Mouse (Mus musculus): ENCODE results near the gene Acad12.

Gene Acad12

DNA sequence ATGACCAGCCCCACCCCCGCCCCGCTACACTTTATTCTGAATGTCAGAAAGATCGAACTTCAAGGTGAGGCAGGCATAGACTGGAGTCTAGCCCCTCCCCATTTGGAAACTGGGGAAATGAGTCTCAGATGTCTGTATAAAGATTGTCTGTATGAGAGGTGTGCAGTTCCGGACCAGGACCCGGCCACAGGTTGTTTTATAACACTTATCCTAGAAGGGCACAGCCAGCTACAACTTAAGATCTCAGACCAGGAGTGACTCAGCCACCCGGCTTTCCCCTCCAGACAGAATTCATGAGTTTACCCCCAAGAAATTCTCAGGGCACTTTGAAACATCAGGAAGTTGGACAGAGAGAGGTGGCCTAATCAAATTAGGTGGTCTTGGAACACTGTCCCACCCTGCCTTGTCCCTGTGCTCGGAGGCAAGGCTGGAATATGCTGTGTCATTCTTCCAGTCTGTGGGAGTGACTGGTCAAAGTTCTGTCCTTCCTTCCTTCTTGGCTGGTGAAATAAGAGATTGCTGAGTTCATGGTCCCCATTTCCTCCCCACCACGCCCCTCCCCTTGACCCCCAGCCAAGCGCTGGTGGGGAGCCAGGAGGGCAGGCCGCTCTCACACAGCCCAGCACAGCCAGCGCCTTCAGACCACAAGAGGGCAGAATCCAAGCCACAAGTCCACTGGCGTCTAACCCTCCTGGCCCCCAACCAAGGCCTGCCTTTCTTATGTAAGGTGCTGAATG, 34.8 kb downstream of the Acad12 start:
- peak; percentile 15 for DNase-seq (ENCODE audit: low spot score)

- DNase-seq (ENCODE audit: low spot score) = no peak
Observed at GRCm38 (mm10) chr5:121581945-121582344, 36.8 kb downstream of the Acad12 start.

GRCm38 (mm10) chr5:121576927-121577488, 41.7 kb downstream of the Acad12 start:
- DNase-seq (ENCODE audit: low spot score) = no peak

- DNase-seq (ENCODE audit: low spot score) = no peak
Observed at GRCm38 (mm10) chr5:121575867-121576266, 42.9 kb downstream of the Acad12 start.

DNA sequence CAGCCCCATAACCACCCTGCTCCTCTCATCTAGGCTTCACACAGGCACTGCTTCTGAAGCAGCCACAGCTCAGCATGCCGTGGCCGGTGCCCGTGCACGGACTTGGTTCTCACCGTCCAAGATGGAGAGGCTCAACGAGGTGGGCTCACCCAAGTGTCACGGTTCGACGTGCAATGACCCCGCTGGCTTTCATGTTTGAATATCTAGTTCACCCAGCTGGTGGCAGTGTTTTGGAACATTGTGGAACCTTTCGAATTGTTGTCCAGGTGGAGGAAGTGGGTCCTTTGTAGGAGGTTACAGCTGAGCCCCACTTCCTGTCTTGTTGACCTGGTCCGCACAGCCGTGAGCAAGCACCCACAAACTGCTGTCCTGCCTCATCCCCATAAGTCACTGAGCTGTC, 44.6 kb downstream of the Acad12 start:
- DNase-seq (ENCODE audit: low spot score) = peak; percentile 61

GRCm38 (mm10) chr5:121570787-121571186, 48.0 kb downstream of the Acad12 start:
- no peak for DNase-seq (ENCODE audit: low spot score)

DNA sequence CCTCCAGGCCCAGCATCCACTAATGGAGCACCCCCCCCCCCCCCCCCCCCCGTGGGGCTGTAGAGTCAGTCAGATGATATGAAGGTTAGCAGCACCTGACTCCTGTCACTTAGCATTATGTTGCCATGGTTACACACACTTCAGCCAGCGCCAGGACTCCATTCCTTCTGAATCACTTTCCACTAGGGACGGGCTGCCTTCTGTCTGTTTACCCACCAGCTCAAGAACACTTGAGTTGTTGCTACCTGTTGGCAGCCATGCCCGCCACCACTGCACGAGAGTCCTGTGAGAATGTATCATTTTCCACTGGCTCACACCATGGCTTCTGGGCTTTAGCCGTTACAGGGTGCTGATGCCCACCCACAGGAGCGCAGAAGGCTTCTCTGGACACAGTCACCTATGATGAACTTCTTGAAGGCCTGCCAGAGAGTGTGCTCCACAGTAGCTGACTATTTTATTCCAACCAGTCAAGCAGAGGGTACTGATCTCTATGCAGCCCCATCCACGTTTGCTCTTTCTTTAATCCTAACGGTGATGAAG, 48.8 kb downstream of the Acad12 start:
- no peak for DNase-seq (ENCODE audit: low spot score)

DNA sequence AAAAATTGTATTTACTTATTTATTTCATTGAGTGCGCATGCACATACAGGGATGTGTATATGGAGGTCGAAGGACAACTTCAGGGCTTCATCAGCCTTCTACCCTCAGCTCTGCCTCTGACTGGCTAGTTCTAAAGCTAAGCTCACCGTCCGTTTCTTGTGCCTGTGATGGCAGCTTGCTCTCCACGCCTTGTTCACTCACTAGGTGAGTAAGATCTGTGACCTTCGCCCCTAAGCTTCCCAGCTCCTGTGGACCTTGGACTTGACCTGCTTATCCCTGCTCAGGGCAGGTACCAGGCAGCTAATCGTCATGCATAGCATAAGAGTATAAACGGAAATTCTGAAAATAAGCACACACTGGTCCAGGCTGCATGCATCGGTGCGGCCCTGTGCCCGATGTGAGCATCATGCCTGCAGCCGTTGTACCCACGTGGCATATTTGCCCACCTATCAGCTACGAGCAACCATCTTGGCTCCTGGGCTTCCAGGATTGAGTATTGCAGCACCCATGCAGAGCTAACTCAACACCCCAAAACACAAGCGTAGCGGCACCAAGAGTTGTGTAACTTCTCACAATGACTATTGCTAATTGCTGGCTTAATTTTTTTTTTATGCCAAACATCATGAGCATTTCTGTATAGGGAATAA, 52.6 kb downstream of the Acad12 start:
- DNase-seq (ENCODE audit: low spot score) = no peak

DNA sequence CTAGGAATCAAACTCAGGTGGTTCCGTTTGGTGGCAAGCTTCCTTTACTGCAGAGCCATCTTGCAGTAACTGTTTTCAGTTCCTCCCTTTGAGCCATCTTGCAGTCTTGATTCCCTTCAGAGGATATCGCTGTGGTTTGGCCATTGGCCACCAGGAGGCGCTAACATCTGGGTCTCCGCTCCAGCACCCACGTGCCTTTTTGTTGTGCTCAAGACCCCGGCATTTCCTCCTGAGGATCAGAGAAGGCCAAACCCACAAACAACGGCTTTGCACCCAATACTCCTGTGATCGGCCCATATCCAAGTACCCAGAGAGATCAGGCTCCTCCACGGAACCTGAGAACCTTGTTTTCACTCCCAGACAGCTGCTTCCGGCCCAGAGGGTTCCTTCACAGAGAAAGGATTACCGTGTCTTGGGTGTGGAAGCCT, 54.3 kb downstream of the Acad12 start:
- peak; percentile 90 for DNase-seq (ENCODE audit: low spot score)

DNA sequence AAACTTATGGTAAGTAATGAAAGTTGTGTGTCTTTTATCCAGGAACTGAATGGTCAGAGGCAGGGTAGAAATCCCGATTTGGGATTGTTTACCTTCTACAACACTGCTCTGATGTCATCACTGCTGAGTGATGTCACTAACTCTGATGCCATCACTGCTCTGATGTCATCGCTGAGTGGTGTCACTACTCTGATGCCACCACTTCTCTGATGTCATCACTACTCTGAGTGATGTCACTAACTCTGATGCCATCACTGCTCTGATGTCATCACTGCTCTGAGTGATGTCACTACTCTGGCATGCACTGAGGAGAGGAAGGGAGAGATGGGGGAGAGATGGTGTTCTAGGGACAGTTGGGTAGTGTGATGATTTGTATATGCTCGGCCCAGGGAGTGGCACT, 56.3 kb downstream of the Acad12 start:
- DNase-seq (ENCODE audit: low spot score) = no peak

GRCm38 (mm10) chr5:121549196-121549595, 69.5 kb downstream of the Acad12 start:
- no peak for DNase-seq (ENCODE audit: low spot score)

GRCm38 (mm10) chr5:121547084-121547483, 71.7 kb downstream of the Acad12 start:
- no peak for DNase-seq (ENCODE audit: low spot score)
